Mouse (Mus musculus): ENCODE data around the gene Olfr622.

DNA sequence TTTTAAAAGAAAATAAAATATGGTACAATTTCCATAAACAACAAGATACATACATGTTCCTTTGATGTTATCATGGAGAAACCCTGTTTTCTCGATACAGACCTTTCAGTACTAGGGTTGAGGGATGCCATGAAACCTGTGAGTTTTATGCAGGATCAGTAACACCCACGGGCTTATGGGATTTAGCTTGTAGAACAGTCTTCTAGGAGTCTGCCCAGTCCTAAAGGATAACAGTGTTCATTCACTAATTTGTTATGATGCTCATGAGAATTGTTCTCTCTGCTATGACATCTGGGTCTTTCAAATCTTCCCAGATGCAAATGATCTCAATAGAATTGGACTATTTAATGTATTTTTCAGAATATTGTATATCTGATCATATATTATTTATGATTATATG, 30.1 kb downstream of the Olfr622 start, which contains the start of gene Olfr620:
- TF ChIP-seq CTCF (IDR thresholded peaks at IDR 0.05; ENCODE audit: insufficient read depth, low read length) (no peak), POLR2A (IDR thresholded peaks at IDR 0.05; ENCODE audit: borderline replicate concordance, extremely low read depth, low read depth, low read length) (no peak)
